Mouse (Mus musculus) left cerebral cortex, adult 18-20 months (tissue): ENCODE results near the gene Cntnap1. TPM values are rescaled to one million over a fixed set of nuclear protein-coding genes. Genes with fewer than 3 reads are reported as not detected.
"Not testable (repeated sequence)": the region's sequence is repeated elsewhere in the genome, so short reads cannot be mapped to it uniquely, and the experiment has no call there.

Source experiments
- DNase-seq, 2 experiments: peaks; one replicate each; pipeline ENCODE4 v3.0.0; 2021 to 2022; ENCODE audit warnings: low spot score in 2 of 2, mixed read lengths in 1 of 2
- total RNA-seq, 2 experiments: library from RNA; stranded (reverse); gene quantifications; 2 replicates each; pipeline ENCODE4 v1.2.3; 2021

The Cntnap1 gene
- total RNA-seq, 2 experiments from 2014 or later: 158 to 160 TPM

DNA sequence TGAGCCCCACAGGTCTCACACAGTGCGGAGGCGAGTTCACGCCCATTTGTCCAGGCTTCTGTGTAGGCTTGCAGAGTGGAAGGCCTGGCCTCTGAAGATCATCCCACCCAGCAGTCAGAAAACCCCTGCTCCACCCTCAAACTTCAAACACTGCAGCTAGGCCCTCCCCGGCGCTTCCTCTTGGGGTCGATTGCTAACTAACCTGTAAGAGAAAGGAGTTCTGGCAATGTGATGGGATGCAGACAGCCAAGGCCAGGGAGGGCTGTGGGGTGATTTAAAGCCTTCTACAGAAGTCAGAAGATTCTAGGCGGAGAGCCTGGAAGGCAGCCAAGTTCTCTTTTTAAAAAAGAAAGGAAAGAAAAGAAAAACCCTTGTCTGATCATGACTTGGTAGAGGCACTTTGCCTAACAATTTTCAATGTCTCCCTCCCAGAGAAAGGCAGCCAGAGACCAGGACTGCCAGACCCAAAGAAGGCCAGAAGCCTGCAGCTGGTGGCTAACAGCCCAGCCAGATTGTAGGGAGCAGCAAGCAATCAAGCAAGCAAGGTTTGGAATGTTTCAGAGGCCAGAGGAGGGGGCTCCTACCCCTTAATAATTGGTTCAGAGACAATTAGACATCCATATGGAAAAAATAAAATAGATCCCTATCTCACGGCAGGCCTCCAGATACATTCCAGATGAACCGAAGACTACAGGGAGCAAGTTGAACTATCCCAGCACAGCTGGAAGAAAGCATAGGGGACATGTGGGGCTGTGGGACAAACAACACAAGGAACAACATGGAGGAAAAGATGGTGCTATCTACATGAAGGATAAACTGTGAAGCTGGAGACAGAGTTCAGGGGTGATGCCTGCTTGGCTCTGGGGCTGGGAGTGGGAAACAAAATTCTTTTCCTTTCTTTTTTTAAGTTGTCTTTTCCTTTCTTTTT, 20.9 kb upstream of the Cntnap1 start:
- DNase-seq: no peak

GRCm38 (mm10) chr11:101151063-101151462, 19.3 kb upstream of the Cntnap1 start:
- no peak for DNase-seq

DNA sequence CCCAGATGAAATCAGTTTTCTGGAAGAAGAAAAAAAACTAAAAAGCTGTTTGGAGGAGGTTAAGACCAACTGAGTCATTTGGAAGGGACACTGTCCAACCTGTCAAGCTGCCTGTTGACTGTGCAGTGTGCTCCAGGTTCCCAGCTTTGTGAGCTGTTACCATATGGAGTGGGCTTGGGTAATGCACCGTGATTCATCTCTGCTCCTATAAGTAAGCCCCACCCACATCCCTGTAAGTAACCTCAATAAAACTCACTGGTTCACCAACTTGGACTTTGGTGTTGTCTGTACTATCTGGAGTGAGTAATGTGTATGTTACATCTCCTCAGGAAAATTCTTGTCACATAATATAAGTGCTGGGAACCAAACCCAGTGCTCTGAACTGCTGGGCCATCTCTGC, 17.5 kb upstream of the Cntnap1 start:
- DNase-seq: no peak

DNA sequence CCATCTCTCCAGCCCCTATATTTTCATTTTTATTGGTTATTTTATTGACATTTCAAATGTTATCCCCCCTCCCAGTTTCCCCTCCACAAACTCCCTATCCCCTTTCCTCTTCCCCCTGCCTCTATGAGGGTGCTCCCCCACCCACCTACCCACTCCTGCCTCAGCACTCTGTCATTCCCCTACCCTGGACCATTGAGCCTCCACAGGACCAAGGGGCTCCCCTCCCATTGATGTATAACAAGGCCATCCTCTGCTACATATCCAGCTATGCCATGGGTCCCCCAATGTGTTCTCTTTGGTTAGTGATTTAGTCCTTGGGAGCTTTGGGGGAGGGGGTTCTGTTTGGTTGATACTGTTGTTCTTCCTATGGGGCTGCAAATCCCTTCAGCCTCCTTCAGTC, 15.7 kb upstream of the Cntnap1 start:
- DNase-seq: no peak

- no peak for DNase-seq
Observed at GRCm38 (mm10) chr11:101155151-101155550, 15.2 kb upstream of the Cntnap1 start.

GRCm38 (mm10) chr11:101155728-101156371, 14.5 kb upstream of the Cntnap1 start, which contains the start of gene Tubg2:
TSS of gene Tubg2 (plus strand) at chr11:101155907.
- DNase-seq: peak; percentile 82 to 87

DNA sequence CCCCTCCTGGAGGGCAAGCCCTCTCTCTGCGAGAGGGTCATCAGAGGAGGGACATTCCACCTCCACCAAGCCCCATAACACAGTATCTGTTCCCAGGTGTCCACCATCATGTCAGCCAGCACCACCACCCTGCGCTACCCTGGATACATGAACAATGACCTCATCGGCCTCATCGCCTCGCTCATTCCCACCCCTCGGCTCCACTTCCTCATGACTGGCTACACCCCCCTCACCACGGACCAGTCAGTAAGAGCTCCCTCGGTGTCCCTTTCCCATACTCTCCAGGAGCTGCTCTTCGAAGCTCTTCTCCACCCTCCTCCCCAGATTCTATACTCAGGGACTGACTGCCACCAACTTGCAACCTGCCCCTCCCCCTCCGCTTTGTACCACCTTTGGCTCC, 10.2 kb upstream of the Cntnap1 start:
- not testable (repeated sequence) for DNase-seq

GRCm38 (mm10) chr11:101160981-101161505, 9.3 kb upstream of the Cntnap1 start:
- not testable (repeated sequence) for DNase-seq

GRCm38 (mm10) chr11:101161551-101161950, 8.8 kb upstream of the Cntnap1 start:
- no peak for DNase-seq

- DNase-seq: no peak
Observed at GRCm38 (mm10) chr11:101162301-101162700, 8.0 kb upstream of the Cntnap1 start.

DNA sequence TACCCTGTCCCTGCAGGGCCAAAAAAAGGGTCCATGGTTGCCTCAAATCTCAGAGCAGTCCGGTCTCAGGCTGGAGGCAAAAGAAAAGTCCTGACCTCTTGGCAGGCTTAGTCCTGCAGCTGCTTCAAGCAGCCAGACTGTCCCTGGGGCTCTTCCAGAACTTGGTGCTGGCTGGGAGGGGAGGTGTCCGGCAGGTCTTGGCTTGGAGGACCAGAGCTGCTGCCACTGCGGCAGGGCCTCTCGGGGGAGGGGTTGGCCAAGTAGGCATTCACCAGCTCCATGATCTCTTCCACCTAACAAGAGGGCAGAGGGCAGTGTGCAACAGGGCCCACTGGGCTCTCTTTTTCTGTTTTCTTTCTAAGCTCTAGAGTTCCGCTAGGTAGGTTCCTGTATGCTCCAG, 7.6 kb upstream of the Cntnap1 start:
- DNase-seq: no peak

DNA sequence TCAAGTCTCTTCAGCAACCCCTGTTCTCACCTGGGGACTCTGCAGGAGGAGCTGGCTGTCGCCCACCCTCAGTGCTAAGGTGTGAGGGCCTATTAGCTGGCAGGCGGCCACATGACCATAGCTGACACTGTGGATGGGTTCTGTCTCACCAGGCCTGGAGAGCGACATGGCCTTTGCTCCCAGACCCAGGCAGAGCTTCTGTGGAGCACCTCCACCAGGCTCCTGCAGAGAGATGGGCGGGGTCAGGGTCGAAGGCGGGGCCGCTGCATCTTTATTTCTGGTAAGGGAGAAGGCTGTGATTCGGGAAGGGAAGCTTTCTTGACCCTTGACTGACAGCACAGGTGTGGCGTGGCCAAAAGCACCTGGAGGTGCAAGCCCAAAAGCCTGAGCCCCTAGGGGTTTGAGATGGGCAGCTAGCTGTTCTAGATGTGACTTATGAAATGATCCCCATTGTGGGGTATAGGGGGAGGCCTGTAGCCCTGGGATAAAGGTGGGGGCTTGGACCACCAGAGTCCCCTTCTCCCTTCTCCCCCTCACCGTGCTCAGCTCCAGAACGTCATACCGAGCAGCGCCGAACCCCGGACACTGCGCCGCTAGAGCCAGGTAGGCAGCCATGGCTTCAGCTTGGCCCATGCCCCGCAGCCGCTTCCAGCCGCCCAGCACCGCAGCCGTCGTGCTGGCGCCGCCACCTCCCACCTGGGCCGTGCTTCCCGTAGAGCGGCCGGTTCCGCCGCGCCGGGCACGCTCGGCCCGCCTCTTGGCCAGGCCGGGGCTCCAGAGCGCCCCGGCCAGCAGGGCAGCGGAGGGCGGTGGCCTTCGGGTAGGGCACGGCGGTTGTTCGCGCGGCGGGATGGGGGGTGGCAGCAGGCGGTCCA, 6.6 kb upstream of the Cntnap1 start:
- no peak for DNase-seq

GRCm38 (mm10) chr11:101164351-101164665, 6.0 kb upstream of the Cntnap1 start:
- no peak for DNase-seq

GRCm38 (mm10) chr11:101164677-101165580, 5.4 kb upstream of the Cntnap1 start:
- no peak for DNase-seq

DNA sequence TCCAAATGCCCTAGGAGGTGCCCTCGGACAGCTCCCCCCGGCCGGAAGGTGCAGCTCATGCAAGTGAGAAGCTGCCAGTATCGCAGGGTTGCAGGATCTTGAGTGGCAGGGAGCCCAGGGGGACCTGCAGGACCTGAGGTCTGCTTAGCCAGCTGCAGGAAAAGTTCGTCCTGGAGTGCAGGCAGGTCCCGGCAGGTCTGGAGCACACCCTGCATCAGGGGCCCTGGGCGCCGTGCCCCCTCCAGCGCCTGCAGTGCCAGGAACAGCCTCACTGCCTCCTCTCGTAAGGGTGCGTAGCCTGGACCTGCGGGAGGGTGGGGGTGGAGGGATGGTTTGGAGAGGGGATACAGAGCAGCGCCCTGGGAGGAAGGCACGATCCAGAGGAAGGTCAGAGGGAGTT, 4.0 kb upstream of the Cntnap1 start:
- DNase-seq: no peak

DNA sequence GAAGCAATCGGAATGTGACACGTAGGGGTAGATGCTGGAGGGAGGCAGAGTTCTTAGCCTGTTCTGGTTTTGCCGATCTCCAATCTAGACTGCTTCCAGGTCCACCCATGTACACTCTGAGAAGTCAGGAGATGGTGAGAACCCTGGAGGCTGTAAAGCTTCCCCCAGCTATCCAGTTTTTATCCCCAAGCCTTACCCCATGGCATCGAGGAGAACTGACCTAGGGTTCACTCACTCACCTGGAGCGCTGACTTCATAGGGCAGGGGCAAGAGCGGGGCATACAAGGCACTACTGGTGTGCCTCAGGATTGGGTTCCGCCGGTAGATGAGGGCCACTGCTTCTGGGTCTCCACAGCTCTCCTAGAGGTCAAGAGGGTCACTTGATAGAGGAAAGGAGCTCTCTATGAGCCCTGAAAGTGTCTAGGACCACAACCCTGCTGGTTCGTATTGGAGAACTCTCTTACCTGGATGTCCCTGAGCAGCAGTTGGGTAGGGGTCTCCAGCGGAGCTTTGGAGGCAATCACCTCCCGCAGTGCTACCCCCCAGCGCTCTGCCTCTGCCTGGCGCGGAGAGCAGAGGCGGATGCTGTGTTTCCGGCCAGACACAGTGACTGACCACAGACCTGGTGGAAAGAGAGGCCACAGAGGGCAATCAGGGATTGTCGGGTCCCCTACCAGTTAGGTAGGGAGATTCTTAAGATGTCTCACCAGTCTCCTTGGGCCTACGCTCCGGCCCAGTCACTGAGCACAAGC, 2.9 kb upstream of the Cntnap1 start:
- no peak for DNase-seq

DNA sequence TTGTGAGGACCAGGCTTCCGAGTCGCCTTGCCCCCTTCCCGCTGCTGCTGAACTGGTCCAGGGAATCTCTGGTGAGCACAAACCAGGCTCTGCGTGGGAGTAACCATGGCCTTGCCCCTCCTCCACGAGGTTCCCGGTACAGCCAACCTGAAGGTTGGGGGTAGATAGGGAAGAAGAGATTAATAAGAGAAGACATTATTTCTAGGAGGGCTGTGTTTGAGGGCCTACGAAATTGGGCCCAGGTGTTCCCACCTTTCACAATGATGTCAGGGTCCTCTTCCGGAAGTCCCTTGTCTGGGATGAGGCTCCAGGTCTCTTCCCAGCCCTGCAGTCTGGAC, 2.4 kb upstream of the Cntnap1 start:
- no peak for DNase-seq

DNA sequence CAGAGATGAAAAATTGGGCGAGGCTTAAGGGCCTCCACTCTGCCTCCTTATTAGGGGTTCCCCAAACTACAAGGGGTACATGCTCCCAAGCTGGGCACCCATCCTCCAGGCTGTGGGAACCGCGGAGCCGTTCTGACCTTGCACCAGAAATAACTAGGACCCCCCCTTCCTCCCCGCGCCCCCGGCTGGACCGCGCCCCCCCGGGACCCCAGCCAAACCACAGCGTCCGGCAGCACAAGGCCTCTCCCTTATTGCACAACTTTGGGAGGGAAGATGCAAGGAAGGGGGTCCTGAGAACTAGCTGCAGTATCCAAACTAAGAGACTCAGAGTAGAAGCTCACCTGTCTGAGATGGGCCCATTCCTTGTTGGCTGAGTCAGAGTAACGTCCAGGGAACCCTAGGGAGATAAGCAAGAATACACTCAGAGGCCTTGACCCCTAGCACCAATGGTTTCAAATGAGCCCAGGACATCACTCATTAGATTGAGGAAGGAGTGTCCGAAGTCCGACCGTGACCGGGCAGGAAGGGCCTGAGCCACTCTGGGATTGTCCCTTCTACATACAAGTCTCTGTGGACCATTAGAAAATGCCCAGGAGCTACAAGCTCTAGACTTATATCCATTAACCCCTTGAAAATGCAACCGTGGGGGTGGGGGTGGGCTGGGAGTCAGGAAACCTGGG, 1.9 kb upstream of the Cntnap1 start:
- no peak for DNase-seq
